Comparison of ENCODE assay signal across 8 mouse cellular contexts in the genomic region with DNA sequence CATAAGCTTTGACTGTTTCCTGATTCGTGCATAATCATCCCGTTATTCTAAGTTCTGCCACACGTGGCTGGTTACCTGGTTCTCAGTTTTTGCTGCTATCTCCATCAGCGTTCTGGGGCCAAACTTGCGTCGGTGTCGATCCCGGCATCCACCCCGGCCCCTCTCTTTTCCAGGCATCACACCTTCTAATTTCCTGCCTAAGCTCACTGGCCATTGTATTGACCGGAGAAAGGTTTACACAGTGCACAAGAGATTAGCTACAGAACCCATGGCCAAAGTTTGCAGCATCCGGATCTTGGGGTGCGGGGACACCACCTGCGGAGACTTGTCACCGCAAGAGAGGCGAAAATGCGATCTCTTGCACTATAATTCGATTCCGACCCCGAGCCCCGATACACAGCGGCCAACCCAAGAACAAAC. TPM values are rescaled to one million over a fixed set of nuclear protein-coding genes. Genes with fewer than 3 reads are reported as not detected.
A peak's percentile ranks its signal among the peaks of the same experiment; 100 is the strongest.
DNase-seq lines count a peak whose midpoint lies in the region; ATAC-seq and TF ChIP-seq lines count a peak whose summit lies in the region.

No protein-coding gene starts in this region.

- no peak for TF ChIP-seq POLR2A in testis, adult 2 months (IDR thresholded peaks at IDR 0.05; ENCODE audit: control insufficient read depth, low read depth, low read length)

- H3K27me3 ChIP-seq in testis, adult 2 months (ENCODE audit: control insufficient read depth, insufficient read depth, low read length): no peaks in the 10 kb centered on the region
- no peaks in the 10 kb centered on the region for H3K27me3 ChIP-seq in limb, embryonic 13.5 days
- H3K27me3 ChIP-seq in stomach, embryonic 14.5 days (ENCODE audit: control insufficient read depth, insufficient read depth, low read length): no peaks in the 10 kb centered on the region

- no peak for DNase-seq in cerebellum, postnatal 36 days
- DNase-seq in testis, postnatal 14 days (ENCODE audit: low spot score): no peak
- no peak for DNase-seq in Muller cell, postnatal 12 days (ENCODE audit: inconsistent ontology term)

- under 1% methylated on average over 21 of the region's 21 CpGs for WGBS in limb, embryonic 13.5 days
- under 1% methylated on average over 21 of the region's 21 CpGs for WGBS in stomach, embryonic 14.5 days

- H3K4me2 ChIP-seq in limb, embryonic 13.5 days (replicated peaks): peak overlapping the region; percentile 100
- peak overlapping the region; percentile 99 for H3K4me2 ChIP-seq in stomach, embryonic 14.5 days (replicated peaks; ENCODE audit: low read depth, low read length)

- peak overlapping the region; percentile 94 for H3K4me3 ChIP-seq in testis, adult 2 months (ENCODE audit: control insufficient read depth, low read depth, low read length)
- H3K4me3 ChIP-seq in limb, embryonic 13.5 days: peak overlapping the region; percentile 97
- peak overlapping the region; percentile 96 for H3K4me3 ChIP-seq in stomach, embryonic 14.5 days (ENCODE audit: low read depth, low read length)

- H3K9me3 ChIP-seq in limb, embryonic 13.5 days: no peaks in the 10 kb centered on the region
- no peaks in the 10 kb centered on the region for H3K9me3 ChIP-seq in stomach, embryonic 14.5 days (ENCODE audit: control insufficient read depth, low read depth, low read length)

- peaks cover 22% of the 10 kb centered on the region for H3K4me1 ChIP-seq in testis, adult 2 months (ENCODE audit: control insufficient read depth, insufficient read depth, low read length)
- peaks cover 42% of the 10 kb centered on the region for H3K4me1 ChIP-seq in limb, embryonic 13.5 days
- H3K4me1 ChIP-seq in stomach, embryonic 14.5 days (ENCODE audit: control insufficient read depth, insufficient read depth, low read length): peaks cover 17% of the 10 kb centered on the region

- peaks cover 3% of the 10 kb centered on the region; the same call in 1 of the 2 replicates for H3K36me3 ChIP-seq in testis, adult 2 months (ENCODE audit: control insufficient read depth, insufficient read depth, low read length)
- H3K36me3 ChIP-seq in limb, embryonic 13.5 days: peaks cover 24% of the 10 kb centered on the region
- peaks cover 7% of the 10 kb centered on the region; the same call in 1 of the 2 replicates for H3K36me3 ChIP-seq in stomach, embryonic 14.5 days (ENCODE audit: control insufficient read depth, insufficient read depth, low read length)

- H3K9ac ChIP-seq in limb, embryonic 13.5 days: peak overlapping the region; percentile 95
- peak overlapping the region; percentile 95 for H3K9ac ChIP-seq in stomach, embryonic 14.5 days (replicated peaks; ENCODE audit: low read depth, low read length)

- ATAC-seq in cerebellum, adult (ENCODE audit: insufficient number of reproducible peaks, low FRiP score, low TSS enrichment): 0 out of 2 replicates have a peak, but pooled peaks have one; percentile 4
- ATAC-seq in limb, embryonic 13.5 days (ENCODE audit: low FRiP score, low read depth): peak; percentile 11; the same call in 1 of the 2 replicates
- ATAC-seq in stomach, embryonic 14.5 days (ENCODE audit: insufficient number of reproducible peaks, insufficient read depth, low FRiP score, low read depth): no peak
- no peak for ATAC-seq in frontal cortex, adult (ENCODE audit: low TSS enrichment)

- no peak for TF ChIP-seq CTCF in testis, adult 2 months (IDR thresholded peaks at IDR 0.05; ENCODE audit: control insufficient read depth, insufficient read depth, insufficient replicate concordance, low read depth, low read length)

- H3K27ac ChIP-seq in testis, adult 2 months (ENCODE audit: control insufficient read depth, insufficient read depth, low read depth, low read length): peak overlapping the region; percentile 78
- peak overlapping the region; percentile 81 for H3K27ac ChIP-seq in limb, embryonic 13.5 days
- H3K27ac ChIP-seq in stomach, embryonic 14.5 days (ENCODE audit: low read length): peak overlapping the region; percentile 81

RNA-seq across cellular contexts. Expression of a gene that starts 0.3 kb away (rescaled TPM):
- 44.1 and 48.9 TPM in 2 replicates for polyA plus RNA-seq in testis, adult 2 months (2012; rRNA removed)
- polyA plus RNA-seq in limb, embryonic 13.5 days (2015; fragmentation: Nextera tagmentation; extraction: Ambion mirVana): 23.8 and 24.0 TPM in 2 replicates
- 18.1 and 20.3 TPM in 2 replicates for polyA plus RNA-seq in stomach, embryonic 14.5 days (2014; fragmentation: Nextera tagmentation; extraction: Ambion mirVana)

RNA-seq across cellular contexts. Expression of a gene that starts 23.1 kb away (rescaled TPM):
- 6.4 and 6.5 TPM in 2 replicates for polyA plus RNA-seq in testis, adult 2 months (2012; rRNA removed)
- polyA plus RNA-seq in limb, embryonic 13.5 days (2015; fragmentation: Nextera tagmentation; extraction: Ambion mirVana): 29.6 and 29.9 TPM in 2 replicates
- 32.4 and 33.9 TPM in 2 replicates for polyA plus RNA-seq in stomach, embryonic 14.5 days (2014; fragmentation: Nextera tagmentation; extraction: Ambion mirVana)

RNA-seq across cellular contexts. Expression of a gene that starts 23.1 kb away (rescaled TPM):
- polyA plus RNA-seq in testis, adult 2 months (2012; rRNA removed): 166 and 167 TPM in 2 replicates
- 0.87 and 1.7 TPM in 2 replicates for polyA plus RNA-seq in limb, embryonic 13.5 days (2015; fragmentation: Nextera tagmentation; extraction: Ambion mirVana)
- 0.20 and 0.62 TPM in 2 replicates for polyA plus RNA-seq in stomach, embryonic 14.5 days (2014; fragmentation: Nextera tagmentation; extraction: Ambion mirVana)

RNA-seq across cellular contexts. Expression of a gene that starts 28.9 kb away (rescaled TPM):
- 8.7 and 8.9 TPM in 2 replicates for polyA plus RNA-seq in testis, adult 2 months (2012; rRNA removed)
- 35.8 and 40.7 TPM in 2 replicates for polyA plus RNA-seq in limb, embryonic 13.5 days (2015; fragmentation: Nextera tagmentation; extraction: Ambion mirVana)
- polyA plus RNA-seq in stomach, embryonic 14.5 days (2014; fragmentation: Nextera tagmentation; extraction: Ambion mirVana): 31.2 and 32.5 TPM in 2 replicates

RNA-seq across cellular contexts. Expression of a gene that starts 38.9 kb away (rescaled TPM):
- 215 and 247 TPM in 2 replicates for polyA plus RNA-seq in testis, adult 2 months (2012; rRNA removed)
- polyA plus RNA-seq in limb, embryonic 13.5 days (2015; fragmentation: Nextera tagmentation; extraction: Ambion mirVana): 245 and 261 TPM in 2 replicates
- polyA plus RNA-seq in stomach, embryonic 14.5 days (2014; fragmentation: Nextera tagmentation; extraction: Ambion mirVana): 211 and 222 TPM in 2 replicates

Comparison
In these comparisons a context has a peak if more than half of its experiments do, and no peak if none do; other contexts are left out.
1. ATAC-seq: peak in cerebellum, adult (single experiment) and limb, embryonic 13.5 days (single experiment); none in stomach, embryonic 14.5 days (single experiment) and frontal cortex, adult (single experiment).
2. RNA of a gene that starts 23.1 kb away (polyA plus RNA-seq): 166 to 167 TPM in testis, adult 2 months; 0.87 to 1.7 TPM in limb, embryonic 13.5 days and 0.20 to 0.62 TPM in stomach, embryonic 14.5 days; every median in the first group is over 10 times any median in the second.
3. Peak in every context shown above with its lines, with median percentiles within 50 percentile points of each other: H3K27ac ChIP-seq and H3K4me3 ChIP-seq.